Mouse (Mus musculus) heart, postnatal 4 days (tissue): ENCODE results near the gene Zfp994. TPM values are rescaled to one million over a fixed set of nuclear protein-coding genes. Genes with fewer than 3 reads are reported as not detected.
"Not testable (repeated sequence)": the region's sequence is repeated elsewhere in the genome, so short reads cannot be mapped to it uniquely, and the experiment has no call there.

Experiments
- DNase-seq: peaks from one replicate; pipeline ENCODE4 v3.0.0; 2021
- total RNA-seq, 2 experiments: library from RNA; stranded (reverse); gene quantifications; 2 replicates each; pipeline ENCODE4 v1.2.3; 2021

Zfp994 gene
- total RNA-seq, result 1 to 10 TPM; 2.6 to 2.8 TPM

DNA sequence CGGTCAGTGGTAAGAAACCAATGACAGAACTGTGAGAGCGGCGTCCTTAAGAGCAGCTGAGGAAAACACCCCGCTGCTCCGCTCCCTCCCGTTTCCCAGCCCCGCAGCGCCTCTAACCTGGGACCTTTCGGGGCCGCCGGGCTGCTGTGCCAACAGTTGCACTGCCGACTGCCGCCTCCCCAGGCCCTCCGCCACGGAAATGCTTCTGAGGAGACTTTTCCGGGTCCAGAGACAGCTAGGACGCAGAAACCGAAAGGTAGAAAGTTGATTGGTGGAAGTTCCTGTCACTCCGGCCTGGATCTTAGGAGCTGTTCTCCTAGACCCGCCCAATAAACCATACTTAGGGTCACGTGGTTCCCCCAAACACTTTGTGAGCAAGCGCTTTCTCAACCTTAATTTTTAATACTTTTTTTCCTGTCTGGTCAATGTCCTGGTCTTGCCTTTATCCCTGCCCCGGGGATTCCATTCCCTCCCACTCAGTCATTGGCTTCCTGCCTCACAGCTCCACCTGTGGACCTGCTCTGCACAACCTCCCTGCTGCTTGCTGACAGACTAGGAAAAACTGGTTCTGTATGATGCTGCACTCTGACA lies at the start of gene Zfp994:
TSS of gene Zfp994 (minus strand) at position 195 of the 591 bp plus-strand sequence.
- peak; percentile 94 for DNase-seq

DNA sequence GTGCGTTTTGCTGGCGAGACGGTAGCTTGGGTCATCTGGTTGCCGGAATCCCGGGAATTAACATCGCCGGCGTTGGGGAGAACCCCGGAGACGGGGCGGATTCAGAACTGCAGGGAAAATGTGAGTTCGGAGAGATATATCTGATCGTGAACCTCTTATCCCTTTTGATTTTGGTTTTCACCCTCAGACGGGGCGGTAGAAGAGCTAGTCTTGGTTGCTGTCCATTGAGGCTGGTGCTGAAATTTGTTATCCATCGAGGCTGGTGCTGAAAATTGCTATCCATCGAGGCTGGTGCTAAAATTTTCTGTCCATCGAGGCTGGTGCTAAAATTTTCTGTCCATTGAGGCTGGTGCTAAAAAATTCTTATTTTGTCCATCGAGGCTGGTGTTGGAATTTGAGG lies 5.3 kb upstream of the Zfp994 start:
- peak; percentile 58 for DNase-seq

DNA sequence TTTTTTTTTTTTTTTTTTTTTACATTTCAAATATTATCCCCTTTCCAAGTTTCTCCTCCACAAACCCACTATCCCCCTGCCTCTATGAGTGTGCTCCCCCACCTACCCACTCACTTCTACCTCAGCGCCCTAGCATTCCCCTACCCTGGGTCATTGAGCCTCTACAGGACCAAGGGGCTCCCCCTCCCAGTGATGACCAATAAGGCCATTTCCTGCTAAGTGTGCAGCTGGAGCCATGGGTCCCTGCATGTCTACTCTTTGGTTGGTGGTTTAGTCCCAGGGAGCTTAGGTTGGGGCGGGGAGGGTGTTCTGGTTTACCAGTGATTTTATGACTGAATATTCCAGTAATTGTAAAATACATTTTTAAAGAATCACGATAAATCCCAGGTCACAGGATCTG lies 401 bp downstream of the Zfp994 start:
- not testable (repeated sequence) for DNase-seq

DNA sequence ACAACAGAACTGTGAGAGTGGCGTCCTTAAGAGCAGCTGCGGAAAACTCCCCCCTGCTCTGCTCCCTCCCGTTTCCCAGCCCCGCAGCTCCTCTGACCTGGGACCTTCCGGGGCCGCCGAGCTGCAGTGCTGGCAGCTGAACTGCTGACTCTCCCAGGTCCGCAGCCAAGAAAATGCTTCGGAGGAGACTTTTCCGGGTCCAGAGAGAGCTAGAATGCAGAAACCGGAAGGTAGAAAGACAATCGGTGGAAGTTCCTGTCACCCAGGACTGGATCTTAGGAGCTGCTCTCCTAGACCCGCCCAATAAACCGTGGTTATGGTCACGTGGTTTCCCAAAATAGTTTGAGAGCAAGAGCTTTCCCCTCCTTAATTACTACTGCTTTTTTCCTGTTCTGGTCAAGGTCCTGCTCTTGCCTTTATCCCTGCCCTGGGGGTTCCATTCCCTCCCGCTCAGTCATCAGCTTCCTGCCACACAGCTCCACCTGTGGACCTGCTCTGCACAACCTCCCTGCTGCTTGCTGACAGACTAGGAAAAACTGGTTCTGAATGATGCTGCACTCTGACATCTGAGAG lies 59.6 kb downstream of the Zfp994 start, which contains the start of gene Zfp947:
TSS of gene Zfp947 (minus strand) at position 469 of the 573 bp plus-strand sequence.
- DNase-seq, result peak; percentile 53

DNA sequence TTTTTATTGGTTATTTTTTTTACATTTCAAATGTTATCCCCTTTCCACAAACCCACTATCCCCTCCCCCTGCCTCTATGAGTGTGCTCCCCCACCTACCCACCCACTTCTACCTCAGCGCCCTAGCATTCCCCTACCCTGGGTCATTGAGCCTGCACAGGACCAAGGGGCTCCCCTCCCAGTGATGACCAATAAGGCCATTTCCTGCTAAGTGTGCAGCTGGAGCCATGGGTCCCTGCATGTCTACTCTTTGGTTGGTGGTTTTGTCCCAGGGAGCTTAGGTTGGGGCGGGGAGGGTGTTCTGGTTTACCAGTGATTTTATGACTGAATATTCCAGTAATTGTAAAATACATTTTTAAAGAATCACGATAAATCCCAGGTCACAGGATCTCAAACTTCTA lies 60.1 kb downstream of the Zfp994 start:
- not testable (repeated sequence) for DNase-seq

DNA sequence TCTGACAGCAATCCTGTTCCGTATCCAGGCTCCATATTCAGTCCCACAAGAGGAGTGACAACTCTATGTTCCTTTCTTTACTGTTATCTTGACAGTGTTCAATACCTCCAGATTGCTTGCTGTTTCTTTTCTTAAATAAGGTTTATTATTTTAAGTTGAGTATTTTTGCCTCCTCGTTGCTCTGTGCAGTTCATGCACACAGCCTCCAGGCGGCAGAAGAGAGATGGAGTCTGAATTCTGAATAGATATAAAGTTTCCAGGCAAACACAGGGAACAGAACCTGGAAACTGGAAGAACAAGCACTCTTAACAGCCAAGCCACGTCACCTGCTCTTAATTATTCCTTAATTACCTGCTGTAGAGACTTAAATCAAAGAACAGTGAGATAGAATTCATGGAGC lies 71.5 kb downstream of the Zfp994 start:
- not testable (repeated sequence) for DNase-seq

Other genes with a start within 250 kb of the Zfp994 start
- 1 to 10 TPM; 1.4 to 1.8 TPM for gene Zfp947, start 59.4 kb downstream of the Zfp994 start, total RNA-seq
- 1 to 10 TPM; 8.0 to 8.8 TPM for gene CT030661.1, start 89.2 kb upstream of the Zfp994 start, total RNA-seq
- 1 to 10 TPM; 4.2 to 5.3 TPM for gene Zfp944, start 135.8 kb upstream of the Zfp994 start, total RNA-seq
- 1 to 10 TPM; 6.6 TPM for gene Zfp758, start 135.8 kb upstream of the Zfp994 start, total RNA-seq
- 1 to 10 TPM; 5.7 to 6.1 TPM for gene Zfp946, start 198.6 kb upstream of the Zfp994 start, total RNA-seq